ENCODE assay signal across 18 mouse cellular contexts in the genomic region with DNA sequence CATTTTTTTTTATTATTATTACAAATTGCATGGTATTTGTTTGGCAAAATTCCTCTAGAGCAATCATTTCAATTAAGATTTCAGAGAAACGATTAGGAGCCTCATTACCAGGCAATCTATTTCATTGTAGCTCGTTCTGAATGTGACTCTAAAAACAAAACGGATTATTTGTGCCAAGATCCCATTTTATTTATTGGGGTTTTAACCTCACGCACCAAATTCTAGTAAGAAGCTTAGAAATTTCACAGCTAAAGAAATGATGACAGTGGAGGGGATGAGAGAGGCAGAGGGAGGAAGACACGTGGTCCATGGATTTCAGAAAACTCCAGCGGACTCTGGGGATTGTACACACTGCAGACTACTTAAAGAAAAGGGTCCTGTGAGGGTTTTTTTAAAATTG.
"Had no signal": no experiment of that assay in that cellular context is flagged by ENCODE, and none has a peak within 500 bp of the region (broad histone marks: within the 10 kb centered on the region; RNA-seq: fewer than 3 reads in every experiment).

No protein-coding gene starts in this region.

- ATAC-seq: liver, postnatal 0 days; lung, postnatal 0 days; midbrain, embryonic 16.5 days had no signal

- H3K27me3 ChIP-seq: lung, embryonic 15.5 days; neural tube, embryonic 12.5 days had no signal

- H3K36me3 ChIP-seq: liver, embryonic 15.5 days; lung, embryonic 15.5 days; midbrain, embryonic 12.5 days; neural tube, embryonic 12.5 days; stomach, embryonic 15.5 days had no signal

- H3K9ac ChIP-seq: liver, embryonic 15.5 days; liver, postnatal 0 days; lung, embryonic 15.5 days; midbrain, embryonic 12.5 days; neural tube, embryonic 12.5 days; stomach, embryonic 15.5 days had no signal

- H3K4me3 ChIP-seq: liver, embryonic 15.5 days; lung, embryonic 15.5 days; megakaryocyte, embryonic 14.5 days; midbrain, embryonic 12.5 days; neural tube, embryonic 12.5 days; stomach, embryonic 15.5 days had no signal

- H3K27ac ChIP-seq: liver, embryonic 15.5 days; lung, embryonic 15.5 days; macrophage; midbrain, embryonic 12.5 days; neural tube, embryonic 12.5 days; stomach, embryonic 15.5 days; stomach, postnatal 0 days had no signal

- DNase-seq: liver, postnatal 0 days; lung, adult 2 months; lung, postnatal 14 days; lung, postnatal 36 days; right cerebral cortex, postnatal 14 days; thymus, adult 2 months; thymus, postnatal 25 days; thymus, postnatal 4 days had no signal

- H3K4me2 ChIP-seq: liver, embryonic 15.5 days; lung, embryonic 15.5 days; midbrain, embryonic 12.5 days; neural tube, embryonic 12.5 days; stomach, embryonic 15.5 days had no signal

- H3K4me1 ChIP-seq: liver, embryonic 15.5 days; neural tube, embryonic 12.5 days had no signal

- H3K9me3 ChIP-seq: liver, embryonic 15.5 days; lung, embryonic 15.5 days; megakaryocyte, embryonic 14.5 days; midbrain, embryonic 12.5 days; neural tube, embryonic 12.5 days; stomach, embryonic 15.5 days had no signal
